Mouse (Mus musculus): ENCODE measurements at regions not wholly inside any gene's neighbourhood (a gene's known extent, or its start where the extent isn't known, plus 50 kb on each side); places are given as distances from the start of the nearest gene placed in this dataset.

DNA sequence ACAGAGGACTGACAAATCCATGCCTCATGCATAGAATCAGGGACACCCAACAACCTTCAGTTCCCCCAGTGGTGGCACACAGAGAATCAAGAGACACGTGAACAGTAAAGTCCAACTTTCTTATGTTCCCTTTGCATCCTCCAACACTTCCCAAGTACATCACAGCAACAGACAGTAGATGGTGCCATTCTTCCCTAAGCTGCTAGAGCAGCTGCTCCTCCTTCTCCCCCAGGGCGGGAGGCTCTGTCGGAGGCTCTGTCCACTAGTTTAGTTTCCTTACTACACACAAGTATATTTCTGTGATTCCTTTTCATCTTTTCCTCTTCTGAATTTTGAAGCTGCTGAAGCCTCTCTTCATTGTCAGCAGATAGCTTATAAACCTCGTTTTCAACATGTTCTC is 839.0 kb upstream of the Tenm4 start:
- Histone ChIP-seq H3K4me1 (ENCODE audit: control insufficient read depth, insufficient read depth, low read length) (no peaks in the 10 kb centered on the region), H3K36me3 (ENCODE audit: control insufficient read depth, insufficient read depth, low read length) (no peaks in the 10 kb centered on the region), H3K27me3 (ENCODE audit: control insufficient read depth, insufficient read depth, low read length) (no peaks in the 10 kb centered on the region), H3K9ac (ENCODE audit: low read depth, low read length) (no peak overlapping the region), H3K9me3 (ENCODE audit: control insufficient read depth, low read length) (no peaks in the 10 kb centered on the region), H3K4me2 (replicated peaks; ENCODE audit: low read depth, low read length) (no peak overlapping the region), H3K27ac (ENCODE audit: low read depth, low read length) (no peak overlapping the region), H3K4me3 (ENCODE audit: low read length) (no peak overlapping the region)
- ATAC-seq (ENCODE audit: low FRiP score, low TSS enrichment): no peak
- 32% methylated on average over 4 of the region's 4 CpGs for WGBS

DNA sequence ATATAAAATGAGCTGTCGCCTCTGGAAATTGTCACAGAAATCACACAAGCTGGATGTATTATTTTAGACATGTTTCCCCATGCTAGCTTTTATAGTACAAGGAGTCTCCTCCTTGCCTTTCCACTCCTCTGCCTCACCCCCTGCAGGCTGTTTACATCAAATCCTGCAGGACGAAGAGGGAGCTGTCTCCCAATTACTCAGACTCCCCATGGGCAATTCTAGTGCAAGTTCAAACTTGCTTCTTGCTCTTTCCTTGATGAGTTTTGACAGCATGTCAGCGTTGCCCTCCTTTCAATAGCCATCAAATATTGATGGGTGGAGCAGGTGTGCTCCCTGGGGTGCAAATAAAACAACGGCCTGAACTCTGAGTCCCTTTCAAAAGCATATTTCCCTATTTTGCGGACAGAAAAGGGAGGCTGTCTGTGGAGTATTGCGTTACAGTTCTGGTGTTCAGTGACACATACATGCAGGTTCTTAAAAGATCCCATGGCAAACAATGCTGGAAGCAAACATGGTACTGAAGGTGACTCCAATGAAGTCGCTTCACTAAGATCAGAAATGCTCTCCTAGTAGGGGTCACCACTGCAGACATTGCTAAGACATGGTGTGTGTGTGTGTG is 820.8 kb upstream of the Tenm4 start:
- no peak for ATAC-seq (ENCODE audit: low FRiP score, low TSS enrichment)
- no peak overlapping the region for H3K27ac ChIP-seq (ENCODE audit: low read depth, low read length)
- H3K4me1 ChIP-seq (ENCODE audit: control insufficient read depth, insufficient read depth, low read length): 0 out of 2 replicates have a peak, but pooled peaks cover 3% of the 10 kb centered on the region
- no peaks in the 10 kb centered on the region for H3K9me3 ChIP-seq (ENCODE audit: control insufficient read depth, low read length)
- H3K36me3 ChIP-seq (ENCODE audit: control insufficient read depth, insufficient read depth, low read length): no peaks in the 10 kb centered on the region
- H3K9ac ChIP-seq (ENCODE audit: low read depth, low read length): no peak overlapping the region
- H3K27me3 ChIP-seq (ENCODE audit: control insufficient read depth, insufficient read depth, low read length): no peaks in the 10 kb centered on the region
- WGBS: 48% methylated on average over 7 of the region's 7 CpGs
- H3K4me3 ChIP-seq (ENCODE audit: low read length): no peak overlapping the region
- H3K4me2 ChIP-seq (replicated peaks; ENCODE audit: low read depth, low read length): no peak overlapping the region

DNA sequence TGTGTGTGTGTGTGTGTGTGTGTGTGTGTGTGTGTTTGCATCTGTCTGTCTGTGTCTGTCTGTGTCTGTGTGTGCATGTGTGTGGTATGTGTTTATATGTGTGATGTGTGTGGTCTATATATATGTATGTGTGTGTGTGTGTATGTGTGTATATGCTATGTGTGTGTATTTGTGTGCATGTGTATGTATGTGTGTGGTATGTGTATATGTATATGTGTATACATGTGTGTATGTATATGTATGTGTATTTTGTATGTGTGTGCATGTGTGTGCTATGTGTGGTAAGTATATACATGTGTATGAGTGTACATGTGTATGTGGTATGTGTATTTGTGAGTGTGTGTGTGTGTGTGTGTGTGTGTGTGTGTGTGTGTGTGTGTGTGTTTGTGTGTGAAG is 820.2 kb upstream of the Tenm4 start:
- 0 out of 2 replicates have a peak, but pooled peaks cover 3% of the 10 kb centered on the region for H3K4me1 ChIP-seq (ENCODE audit: control insufficient read depth, insufficient read depth, low read length)
- H3K36me3 ChIP-seq (ENCODE audit: control insufficient read depth, insufficient read depth, low read length): no peaks in the 10 kb centered on the region
- H3K4me2 ChIP-seq (replicated peaks; ENCODE audit: low read depth, low read length): no peak overlapping the region
- no peak overlapping the region for H3K4me3 ChIP-seq (ENCODE audit: low read length)
- no peaks in the 10 kb centered on the region for H3K27me3 ChIP-seq (ENCODE audit: control insufficient read depth, insufficient read depth, low read length)
- no peak overlapping the region for H3K27ac ChIP-seq (ENCODE audit: low read depth, low read length)
- no peaks in the 10 kb centered on the region for H3K9me3 ChIP-seq (ENCODE audit: control insufficient read depth, low read length)
- H3K9ac ChIP-seq (ENCODE audit: low read depth, low read length): no peak overlapping the region
- no peak for ATAC-seq (ENCODE audit: low FRiP score, low TSS enrichment)

DNA sequence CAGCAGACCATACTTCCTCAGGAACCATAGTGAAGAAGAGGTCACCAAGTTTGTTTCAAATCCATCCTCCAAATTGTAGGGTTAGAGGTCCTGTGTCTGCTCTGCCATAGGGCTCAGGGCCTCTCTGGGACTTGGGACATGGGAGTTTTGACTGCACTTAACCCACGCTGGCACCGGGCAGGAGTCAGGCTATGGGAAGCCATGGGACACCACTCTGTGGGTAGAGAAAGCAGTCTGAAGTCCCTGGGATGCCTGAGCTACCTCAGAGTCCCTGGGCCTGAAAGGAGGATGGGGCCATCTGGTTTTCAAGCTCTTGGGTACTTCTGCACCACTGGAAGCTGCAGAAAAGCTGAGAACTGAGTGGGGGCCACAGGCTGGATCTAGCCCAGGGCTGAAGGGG is 819.7 kb upstream of the Tenm4 start:
- Histone ChIP-seq H3K27ac (ENCODE audit: low read depth, low read length) (no peak overlapping the region), H3K36me3 (ENCODE audit: control insufficient read depth, insufficient read depth, low read length) (no peaks in the 10 kb centered on the region), H3K9ac (ENCODE audit: low read depth, low read length) (no peak overlapping the region), H3K4me2 (replicated peaks; ENCODE audit: low read depth, low read length) (no peak overlapping the region), H3K9me3 (ENCODE audit: control insufficient read depth, low read length) (no peaks in the 10 kb centered on the region), H3K4me1 (ENCODE audit: control insufficient read depth, insufficient read depth, low read length) (0 out of 2 replicates have a peak, but pooled peaks cover 3% of the 10 kb centered on the region), H3K4me3 (ENCODE audit: low read length) (no peak overlapping the region), H3K27me3 (ENCODE audit: control insufficient read depth, insufficient read depth, low read length) (no peaks in the 10 kb centered on the region)
- no peak for ATAC-seq (ENCODE audit: low FRiP score, low TSS enrichment)
- 83% methylated on average over 2 of the region's 2 CpGs for WGBS

DNA sequence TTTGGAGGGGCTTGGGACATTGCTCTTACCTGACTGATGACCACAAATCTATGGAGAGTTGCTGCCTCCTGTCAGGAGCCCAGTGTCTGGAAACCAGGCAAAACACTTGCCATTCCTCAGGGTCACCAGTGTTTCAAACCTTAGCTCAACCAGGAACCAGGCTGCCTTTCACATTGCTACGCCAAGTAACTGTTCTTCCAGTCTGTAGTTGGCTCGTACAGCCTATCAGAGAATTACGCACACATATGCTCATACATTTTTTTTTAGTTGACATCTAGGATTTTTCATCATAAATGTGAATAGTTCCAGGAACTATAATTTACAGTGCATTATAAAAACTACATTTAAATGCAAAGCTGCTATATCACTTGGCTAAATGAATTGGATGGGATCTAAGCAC is 818.9 kb upstream of the Tenm4 start:
- WGBS: 68% methylated on average over 3 of the region's 3 CpGs
- no peak overlapping the region for H3K4me3 ChIP-seq (ENCODE audit: low read length)
- H3K9ac ChIP-seq (ENCODE audit: low read depth, low read length): no peak overlapping the region
- ATAC-seq (ENCODE audit: low FRiP score, low TSS enrichment): no peak
- no peak overlapping the region for H3K27ac ChIP-seq (ENCODE audit: low read depth, low read length)
- H3K4me2 ChIP-seq (replicated peaks; ENCODE audit: low read depth, low read length): no peak overlapping the region
- H3K36me3 ChIP-seq (ENCODE audit: control insufficient read depth, insufficient read depth, low read length): no peaks in the 10 kb centered on the region
- 0 out of 2 replicates have a peak, but pooled peaks cover 3% of the 10 kb centered on the region for H3K4me1 ChIP-seq (ENCODE audit: control insufficient read depth, insufficient read depth, low read length)
- H3K9me3 ChIP-seq (ENCODE audit: control insufficient read depth, low read length): no peaks in the 10 kb centered on the region
- H3K27me3 ChIP-seq (ENCODE audit: control insufficient read depth, insufficient read depth, low read length): no peaks in the 10 kb centered on the region

DNA sequence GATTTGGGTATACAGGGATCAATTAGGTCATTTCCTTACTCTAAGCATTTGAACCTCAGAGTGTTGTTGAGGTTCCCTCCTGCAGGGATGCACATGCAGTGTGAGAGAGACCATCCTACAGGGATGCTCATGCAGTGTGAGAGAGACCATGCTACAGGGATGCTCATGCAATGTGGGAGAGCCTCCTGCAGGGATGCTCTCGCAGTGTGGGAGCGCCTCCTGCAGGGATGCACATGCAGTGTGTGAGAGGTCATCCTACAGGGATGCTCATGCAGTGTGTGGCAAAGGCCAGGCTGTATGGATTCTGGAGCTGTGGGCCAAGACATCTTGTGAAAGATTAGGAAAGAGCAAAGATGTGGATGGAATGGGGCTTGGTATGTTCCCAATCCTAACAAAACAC is 816.1 kb upstream of the Tenm4 start:
- H3K9ac ChIP-seq (ENCODE audit: low read depth, low read length): no peak overlapping the region
- no peak overlapping the region for H3K4me3 ChIP-seq (ENCODE audit: low read length)
- H3K9me3 ChIP-seq (ENCODE audit: control insufficient read depth, low read length): no peaks in the 10 kb centered on the region
- no peaks in the 10 kb centered on the region for H3K36me3 ChIP-seq (ENCODE audit: control insufficient read depth, insufficient read depth, low read length)
- ATAC-seq (ENCODE audit: low FRiP score, low TSS enrichment): no peak
- H3K27ac ChIP-seq (ENCODE audit: low read depth, low read length): no peak overlapping the region
- no peaks in the 10 kb centered on the region for H3K4me1 ChIP-seq (ENCODE audit: control insufficient read depth, insufficient read depth, low read length)
- H3K27me3 ChIP-seq (ENCODE audit: control insufficient read depth, insufficient read depth, low read length): no peaks in the 10 kb centered on the region
- 69% methylated on average over 2 of the region's 2 CpGs for WGBS
- no peak overlapping the region for H3K4me2 ChIP-seq (replicated peaks; ENCODE audit: low read depth, low read length)

DNA sequence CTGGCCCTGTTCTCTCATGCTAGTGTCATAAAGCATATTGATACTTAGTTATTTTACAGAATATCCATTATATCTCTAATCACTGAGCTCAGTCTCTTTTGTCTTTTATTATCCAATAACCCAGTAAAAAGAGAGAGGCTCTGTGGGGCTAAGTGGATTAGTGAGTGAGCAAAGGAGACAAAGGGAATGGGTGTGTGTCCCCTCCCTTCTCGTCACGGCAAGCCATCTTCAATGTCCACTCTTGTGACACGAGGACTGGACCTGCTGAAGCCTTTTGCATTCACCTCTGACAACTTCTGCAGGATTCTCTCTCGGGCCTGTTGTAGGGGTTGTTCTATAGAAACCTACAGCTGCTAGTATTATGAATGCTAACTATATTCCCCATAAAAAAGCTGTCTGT is 812.3 kb upstream of the Tenm4 start:
- Histone ChIP-seq H3K9ac (ENCODE audit: low read depth, low read length) (no peak overlapping the region), H3K9me3 (ENCODE audit: control insufficient read depth, low read length) (no peaks in the 10 kb centered on the region), H3K27ac (ENCODE audit: low read depth, low read length) (no peak overlapping the region), H3K27me3 (ENCODE audit: control insufficient read depth, insufficient read depth, low read length) (no peaks in the 10 kb centered on the region), H3K4me3 (ENCODE audit: low read length) (no peak overlapping the region), H3K4me1 (ENCODE audit: control insufficient read depth, insufficient read depth, low read length) (no peaks in the 10 kb centered on the region), H3K4me2 (replicated peaks; ENCODE audit: low read depth, low read length) (no peak overlapping the region), H3K36me3 (ENCODE audit: control insufficient read depth, insufficient read depth, low read length) (no peaks in the 10 kb centered on the region)
- WGBS: 88% methylated on average over 4 of the region's 4 CpGs
- ATAC-seq (ENCODE audit: low FRiP score, low TSS enrichment): no peak

DNA sequence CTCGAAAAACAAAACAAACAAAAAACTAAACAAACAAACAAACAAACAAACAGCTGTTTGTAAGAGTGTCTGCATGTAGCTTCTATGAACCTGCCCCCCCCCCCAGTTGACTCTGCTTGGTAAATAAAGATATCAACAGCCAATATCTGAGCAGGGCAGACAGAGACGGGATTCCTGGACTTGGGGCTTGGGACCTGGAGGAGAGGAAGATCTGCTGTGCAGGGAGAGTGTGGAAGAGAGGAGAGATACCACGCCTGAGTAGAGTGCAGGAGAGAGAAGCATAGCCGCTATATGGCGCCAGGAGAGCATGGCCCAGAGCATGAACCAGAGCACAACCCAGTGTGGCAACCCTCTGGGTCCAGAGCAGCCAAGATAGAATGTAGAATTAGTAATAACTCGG is 811.9 kb upstream of the Tenm4 start:
- Histone ChIP-seq H3K9ac (ENCODE audit: low read depth, low read length) (no peak overlapping the region), H3K27me3 (ENCODE audit: control insufficient read depth, insufficient read depth, low read length) (no peaks in the 10 kb centered on the region), H3K4me2 (replicated peaks; ENCODE audit: low read depth, low read length) (no peak overlapping the region), H3K36me3 (ENCODE audit: control insufficient read depth, insufficient read depth, low read length) (no peaks in the 10 kb centered on the region), H3K4me1 (ENCODE audit: control insufficient read depth, insufficient read depth, low read length) (no peaks in the 10 kb centered on the region), H3K27ac (ENCODE audit: low read depth, low read length) (no peak overlapping the region), H3K4me3 (ENCODE audit: low read length) (no peak overlapping the region), H3K9me3 (ENCODE audit: control insufficient read depth, low read length) (no peaks in the 10 kb centered on the region)
- 88% methylated on average over 6 of the region's 6 CpGs for WGBS
- ATAC-seq (ENCODE audit: low FRiP score, low TSS enrichment): no peak

All from kidney, embryonic 14.5 days (tissue).